Mouse (Mus musculus) T-helper 1 cell (primary cell): ENCODE measurements around the gene Syn3.

Experiments used
- in situ Hi-C: fragments of 300-600 bp; cut with MboI, MseI; formaldehyde crosslinking; loops from one replicate; pipeline ENCODE4 v1.15.1; 2025; ENCODE audit warnings: high pct_unique_total_duplicates

Gene Syn3

GRCm38 (mm10) chr10:86225480-86225879 is 273.2 kb downstream of the Syn3 start:
- in situ Hi-C loops, result no loop called here

- in situ Hi-C loops, result no loop called here
Measured at GRCm38 (mm10) chr10:86218984-86219383, 279.7 kb downstream of the Syn3 start.

GRCm38 (mm10) chr10:86216836-86217235 is 281.9 kb downstream of the Syn3 start:
- in situ Hi-C loops, result no loop called here

- in situ Hi-C loops, result no loop called here
Measured at GRCm38 (mm10) chr10:86212062-86212461, 286.6 kb downstream of the Syn3 start.

GRCm38 (mm10) chr10:86203915-86204314 is 294.8 kb downstream of the Syn3 start:
- in situ Hi-C loops, result no loop called here

- in situ Hi-C loops, result no loop called here
Measured at GRCm38 (mm10) chr10:86203175-86203574, 295.5 kb downstream of the Syn3 start.

- in situ Hi-C loops, result no loop called here
Measured at GRCm38 (mm10) chr10:86201826-86202225, 296.9 kb downstream of the Syn3 start.

GRCm38 (mm10) chr10:86201006-86201405 is 297.7 kb downstream of the Syn3 start:
- in situ Hi-C loops, result no loop called here

GRCm38 (mm10) chr10:86196414-86197025 is 302.2 kb downstream of the Syn3 start:
- in situ Hi-C loops, result no loop called here

- in situ Hi-C loops, result no loop called here
Measured at GRCm38 (mm10) chr10:86194722-86195121, 304.0 kb downstream of the Syn3 start.

- in situ Hi-C loops, result no loop called here
Measured at GRCm38 (mm10) chr10:86193863-86194434, 304.7 kb downstream of the Syn3 start.

GRCm38 (mm10) chr10:86188614-86189013 is 310.1 kb downstream of the Syn3 start:
- in situ Hi-C loops, result loop anchor here (5.0 kb wide), 1 partner anchor 84 kb away; no protein-coding TSS in a partner anchor

- in situ Hi-C loops, result loop anchor here (5.0 kb wide), 1 partner anchor 84 kb away; no protein-coding TSS in a partner anchor
Measured at GRCm38 (mm10) chr10:86187881-86188280, 310.8 kb downstream of the Syn3 start.

- in situ Hi-C loops, result no loop called here
Measured at GRCm38 (mm10) chr10:86183148-86183885, 315.4 kb downstream of the Syn3 start.

GRCm38 (mm10) chr10:86182183-86182805 is 316.4 kb downstream of the Syn3 start:
- in situ Hi-C loops, result no loop called here

- in situ Hi-C loops, result no loop called here
Measured at GRCm38 (mm10) chr10:86176411-86176810, 322.3 kb downstream of the Syn3 start.

- in situ Hi-C loops, result no loop called here
Measured at GRCm38 (mm10) chr10:86174017-86174416, 324.7 kb downstream of the Syn3 start.

- in situ Hi-C loops, result no loop called here
Measured at GRCm38 (mm10) chr10:86173284-86173683, 325.4 kb downstream of the Syn3 start.

- in situ Hi-C loops, result no loop called here
Measured at GRCm38 (mm10) chr10:86171246-86171645, 327.4 kb downstream of the Syn3 start.

GRCm38 (mm10) chr10:86168084-86168483 is 330.6 kb downstream of the Syn3 start:
- in situ Hi-C loops, result no loop called here

GRCm38 (mm10) chr10:86166854-86167268 is 331.8 kb downstream of the Syn3 start:
- in situ Hi-C loops, result no loop called here

- in situ Hi-C loops, result no loop called here
Measured at GRCm38 (mm10) chr10:86164098-86164497, 334.6 kb downstream of the Syn3 start.
